Mouse (Mus musculus) lung, embryonic 15.5 days (tissue): ENCODE measurements around the gene Arnt2. TPM values are rescaled to one million over a fixed set of nuclear protein-coding genes. Genes with fewer than 3 reads are reported as not detected.
A peak's percentile ranks its signal among the peaks of the same experiment; 100 is the strongest.

ENCODE experiments used
- ATAC-seq: fragments of 200-750 bp; cut with Nextera tagmentation; 2 replicates; pipeline ENCODE4 v1.8.0; 2017; ENCODE audit warnings: moderate number of reproducible peaks, borderline replicate concordance; ENCODE audit not compliant: low FRiP score, low TSS enrichment; ENCODE audit errors: extremely low read depth
- H3K27ac ChIP-seq: fragments of 300-500 bp; sonication (generic); 2 replicates; pipeline ENCODE4 v1.5.1; 2015; ENCODE audit warnings: moderate library complexity, mild to moderate bottlenecking, inconsistent platforms
- H3K27me3 ChIP-seq: fragments of 300-500 bp; sonication (generic); 2 replicates; pipeline ENCODE4 v1.6.1; 2015; ENCODE audit warnings: inconsistent platforms
- H3K36me3 ChIP-seq: fragments of 300-500 bp; sonication (generic); 2 replicates; pipeline ENCODE4 v1.6.1; 2015; ENCODE audit warnings: inconsistent platforms
- H3K4me1 ChIP-seq: fragments of 300-500 bp; sonication (generic); 2 replicates; pipeline ENCODE4 v1.6.1; 2015; ENCODE audit warnings: inconsistent platforms
- H3K4me2 ChIP-seq: fragments of 300-500 bp; sonication (generic); 2 replicates; pipeline ENCODE4 v1.6.1; 2015; ENCODE audit warnings: inconsistent platforms, mild to moderate bottlenecking, moderate library complexity
- H3K4me3 ChIP-seq: fragments of 300-500 bp; sonication (generic); 2 replicates; pipeline ENCODE4 v1.5.1; 2015; ENCODE audit warnings: mild to moderate bottlenecking, inconsistent platforms
- H3K9ac ChIP-seq: fragments of 300-500 bp; sonication (generic); 2 replicates; pipeline ENCODE4 v1.6.1; 2015; ENCODE audit warnings: inconsistent platforms
- H3K9me3 ChIP-seq: fragments of 300-500 bp; sonication (generic); 2 replicates; pipeline ENCODE4 v1.6.1; 2016; ENCODE audit warnings: inconsistent platforms
- WGBS: fragments of 180-500 bp; shearing (Covaris S2); methylation state at CpG from one replicate; pipeline ENCODE4 v1.1.7; 2015; 5-methylcytosine and 5-hydroxymethylcytosine counted together
- polyA plus RNA-seq: library from polyadenylated mRNA; unstranded; fragments of >200 nt; fragmentation: Nextera tagmentation; extraction: Ambion mirVana; gene quantifications from 2 replicates; pipeline ENCODE4 v1.2.1, GENCODE M21; 2015

The Arnt2 gene
- polyA plus RNA-seq, 1 experiment from 2014 or later: 8.7 TPM

GRCm38 (mm10) chr7:84212112-84212511, 197.9 kb downstream of the Arnt2 start:
- Histone ChIP-seq H3K4me2 (no peak overlapping the region), H3K9ac (no peak overlapping the region), H3K27me3 (no peaks in the 10 kb centered on the region), H3K4me1 (peaks cover 16% of the 10 kb centered on the region), H3K36me3 (no peaks in the 10 kb centered on the region), H3K9me3 (no peaks in the 10 kb centered on the region), H3K4me3 (no peak overlapping the region), H3K27ac (peak overlapping the region; percentile 86)
- peak; percentile 77 for ATAC-seq
- WGBS: 0% methylated on average over 1 of the region's 1 CpGs

DNA sequence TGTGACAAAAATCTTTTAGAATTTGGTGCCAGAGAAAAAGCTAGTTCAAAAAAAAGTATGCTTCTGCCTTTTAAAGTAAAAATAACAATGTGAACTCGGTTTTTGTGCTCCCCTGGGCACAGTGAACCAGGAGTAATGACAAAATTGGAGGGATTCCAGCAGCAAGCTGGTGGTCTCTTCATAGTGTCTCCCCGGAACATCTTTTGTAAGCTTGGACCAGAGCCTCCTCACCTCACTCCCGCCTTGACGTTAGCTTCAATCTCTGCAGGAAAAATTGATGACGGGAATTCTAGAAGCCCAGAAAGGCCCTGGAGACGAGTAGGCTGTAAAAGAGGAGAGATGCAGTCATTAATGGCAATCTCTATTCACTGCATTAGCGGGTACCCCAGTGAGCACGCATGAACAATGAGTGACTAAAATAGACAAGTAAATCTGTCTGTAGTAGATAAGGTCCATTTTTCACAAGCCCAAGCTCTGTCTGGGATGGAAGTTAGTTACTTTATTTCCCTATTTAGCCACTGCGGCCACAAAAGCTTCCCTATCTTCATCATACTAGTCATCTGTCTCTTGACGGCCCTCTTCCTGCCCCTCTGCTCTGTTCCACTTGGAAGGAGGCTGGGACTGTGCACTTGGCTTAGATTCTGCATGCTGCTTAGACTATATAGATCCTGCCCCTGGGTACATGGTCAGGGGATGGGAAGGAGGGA, 199.2 kb downstream of the Arnt2 start:
- Histone ChIP-seq H3K27me3 (no peaks in the 10 kb centered on the region), H3K27ac (peak overlapping the region; percentile 86), H3K9ac (no peak overlapping the region), H3K4me2 (no peak overlapping the region), H3K4me1 (peaks cover 16% of the 10 kb centered on the region), H3K9me3 (no peaks in the 10 kb centered on the region), H3K4me3 (no peak overlapping the region), H3K36me3 (no peaks in the 10 kb centered on the region)
- 0 out of 2 replicates have a peak, but pooled peaks have one; percentile 54 for ATAC-seq
- 51% methylated on average over 10 of the region's 10 CpGs for WGBS

DNA sequence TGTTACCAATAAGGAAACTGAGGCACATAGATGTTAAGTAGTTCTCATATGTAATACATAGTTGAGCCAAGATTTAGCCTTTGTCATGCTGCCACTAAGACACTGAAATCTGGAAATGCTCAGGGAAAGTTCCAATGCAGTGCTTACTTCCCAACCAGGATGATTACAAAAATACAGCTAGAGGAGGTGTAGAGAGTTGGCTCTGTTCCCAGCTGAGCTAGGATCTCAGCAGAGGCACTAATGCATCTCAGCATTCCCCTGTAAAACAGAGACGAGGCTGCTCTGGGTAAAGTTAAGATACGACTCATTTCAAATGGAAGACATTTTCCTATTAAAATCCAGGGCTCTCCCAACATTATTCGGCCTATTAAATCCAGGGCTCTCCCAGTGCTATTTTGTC, 206.0 kb downstream of the Arnt2 start:
- Histone ChIP-seq H3K36me3 (no peaks in the 10 kb centered on the region), H3K27me3 (no peaks in the 10 kb centered on the region), H3K27ac (no peak overlapping the region; the same call in 1 of the 2 replicates), H3K4me2 (no peak overlapping the region), H3K4me3 (no peak overlapping the region), H3K4me1 (peaks cover 17% of the 10 kb centered on the region; the same call in 1 of the 2 replicates), H3K9ac (no peak overlapping the region), H3K9me3 (no peaks in the 10 kb centered on the region)
- WGBS: 50% methylated on average over 3 of the region's 3 CpGs
- no peak for ATAC-seq

DNA sequence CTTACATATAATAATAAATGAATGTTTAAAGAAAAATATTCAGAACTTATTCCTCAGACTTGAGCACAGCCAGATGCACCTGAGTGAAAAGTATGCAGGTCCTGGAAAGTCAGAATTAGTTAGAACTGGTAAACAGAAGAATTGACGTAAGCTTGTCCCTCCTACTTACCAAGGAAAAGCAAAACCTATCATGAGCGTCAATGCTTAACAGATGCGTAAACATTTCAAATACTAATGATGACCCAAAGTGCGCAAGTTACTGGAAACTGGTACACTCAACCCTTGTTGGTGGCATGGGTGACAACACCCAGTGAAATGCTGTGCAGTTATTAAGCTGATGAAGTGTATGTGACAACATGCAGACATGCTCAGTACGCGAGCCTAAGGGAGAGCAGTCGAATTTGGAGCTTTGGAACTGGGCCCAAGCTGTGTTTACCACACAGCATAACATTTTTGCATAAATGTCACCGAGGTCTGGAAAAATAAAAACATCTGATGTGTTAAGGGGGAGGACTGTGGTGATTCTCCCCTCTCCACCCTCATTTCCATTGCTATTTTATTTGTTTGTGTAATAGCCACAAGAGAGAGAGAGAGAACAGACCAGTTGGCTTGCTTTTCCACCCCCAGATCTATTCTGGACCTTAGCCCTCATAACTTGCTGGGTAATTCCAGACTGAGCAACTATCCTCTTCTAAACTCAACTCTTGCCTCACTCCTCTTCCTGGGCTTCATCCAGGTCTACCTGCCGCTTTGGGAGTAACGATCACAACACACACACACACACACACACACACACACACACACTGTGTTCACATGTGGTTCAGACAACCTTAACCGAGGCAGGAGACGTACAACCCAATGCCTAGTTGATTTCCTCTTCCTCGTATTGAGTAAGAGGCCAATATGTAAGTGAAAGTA, 208.6 kb downstream of the Arnt2 start:
- peak overlapping the region; percentile 60; the same call in 1 of the 2 replicates for H3K27ac ChIP-seq
- H3K9me3 ChIP-seq: no peaks in the 10 kb centered on the region
- no peak overlapping the region for H3K4me2 ChIP-seq
- no peaks in the 10 kb centered on the region for H3K36me3 ChIP-seq
- ATAC-seq: peak; percentile 95
- no peak overlapping the region for H3K9ac ChIP-seq
- 61% methylated on average over 13 of the region's 13 CpGs for WGBS
- H3K4me1 ChIP-seq: peaks cover 21% of the 10 kb centered on the region; the same call in 1 of the 2 replicates
- no peak overlapping the region for H3K4me3 ChIP-seq
- no peaks in the 10 kb centered on the region for H3K27me3 ChIP-seq

DNA sequence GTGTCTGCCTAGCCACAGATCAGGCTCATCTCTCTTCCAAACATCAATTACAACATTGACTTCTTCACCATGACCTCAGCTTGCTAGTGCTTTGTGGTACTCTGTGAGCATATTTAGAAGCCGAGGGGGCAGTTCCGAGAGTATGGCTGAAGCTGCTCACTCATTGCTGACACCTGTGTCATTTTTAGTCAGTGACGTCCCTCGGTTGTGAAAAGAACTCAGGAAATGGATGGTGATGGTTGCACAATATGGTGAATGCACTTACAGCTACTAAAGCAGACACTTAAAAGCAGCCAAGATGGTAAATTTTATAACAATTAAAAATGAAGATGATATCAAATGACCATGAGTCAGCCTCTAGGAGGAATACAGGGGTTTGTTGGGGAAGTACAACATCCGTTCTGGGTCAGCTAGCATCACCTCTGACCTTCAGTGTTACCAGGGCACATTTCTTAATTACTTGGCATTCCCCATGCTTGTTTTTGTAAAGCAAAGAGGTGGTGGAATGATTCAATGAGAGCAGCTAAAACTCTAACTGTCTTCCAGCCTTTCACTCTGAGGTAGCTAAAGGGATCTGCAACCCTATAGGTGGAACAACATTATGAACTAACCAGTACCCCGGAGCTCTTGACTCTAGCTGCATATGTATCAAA, 212.6 kb downstream of the Arnt2 start:
- Histone ChIP-seq H3K36me3 (no peaks in the 10 kb centered on the region), H3K27ac (no peak overlapping the region), H3K9me3 (no peaks in the 10 kb centered on the region), H3K27me3 (no peaks in the 10 kb centered on the region), H3K4me2 (no peak overlapping the region), H3K9ac (no peak overlapping the region), H3K4me3 (no peak overlapping the region), H3K4me1 (peaks cover 8% of the 10 kb centered on the region; the same call in 1 of the 2 replicates)
- WGBS: 76% methylated on average over 6 of the region's 6 CpGs
- ATAC-seq: no peak

Other genes starting within 250 kb of the Arnt2 start
- 5.0 and 5.2 TPM in 2 replicates for gene Gm2115, start 118.8 kb upstream of the Arnt2 start, polyA plus RNA-seq
- gene Fah, start 196.5 kb upstream of the Arnt2 start, polyA plus RNA-seq: 11.5 and 12.6 TPM in 2 replicates